Mouse (Mus musculus) hindbrain, embryonic 15.5 days (tissue): ENCODE data around the gene Cntnap2. TPM values are rescaled to one million over a fixed set of nuclear protein-coding genes. Genes with fewer than 3 reads are reported as not detected.
A peak's percentile ranks its signal among the peaks of the same experiment; 100 is the strongest.

Experiments used
- ATAC-seq: fragments of 200-750 bp; cut with Nextera tagmentation; 2 replicates; pipeline ENCODE4 v1.8.0; 2017; ENCODE audit warnings: low read depth, moderate number of reproducible peaks, moderate TSS enrichment; ENCODE audit not compliant: low FRiP score
- H3K27ac ChIP-seq: fragments of 300-500 bp; sonication (generic); replicated peaks from 2 replicates; pipeline ENCODE4 v1.5.1; 2015; ENCODE audit warnings: mild to moderate bottlenecking, inconsistent platforms
- H3K27me3 ChIP-seq: fragments of 300-500 bp; sonication (generic); 2 replicates; pipeline ENCODE4 v1.6.1; 2015; ENCODE audit warnings: control low read depth, inconsistent platforms
- H3K36me3 ChIP-seq: fragments of 300-500 bp; sonication (generic); 2 replicates; pipeline ENCODE4 v1.6.1; 2015; ENCODE audit warnings: control low read depth, inconsistent platforms
- H3K4me1 ChIP-seq: fragments of 300-500 bp; sonication (generic); replicated peaks from 2 replicates; pipeline ENCODE4 v1.6.1; 2015; ENCODE audit warnings: control low read depth, inconsistent platforms
- H3K4me2 ChIP-seq: fragments of 300-500 bp; sonication (generic); 2 replicates; pipeline ENCODE4 v1.6.1; 2015; ENCODE audit warnings: moderate library complexity, mild to moderate bottlenecking, inconsistent platforms
- H3K4me3 ChIP-seq: fragments of 300-500 bp; sonication (generic); 2 replicates; pipeline ENCODE4 v1.5.1; 2015; ENCODE audit warnings: mild to moderate bottlenecking, inconsistent platforms
- H3K9ac ChIP-seq: fragments of 300-500 bp; sonication (generic); 2 replicates; pipeline ENCODE4 v1.6.1; 2015; ENCODE audit warnings: inconsistent platforms
- H3K9me3 ChIP-seq: fragments of 300-500 bp; sonication (generic); 2 replicates; pipeline ENCODE4 v1.6.1; 2016; ENCODE audit warnings: control low read depth, inconsistent platforms
- WGBS: fragments of 180-500 bp; shearing (Covaris S2); methylation state at CpG from one replicate; pipeline ENCODE4 v1.1.7; 2015; 5-methylcytosine and 5-hydroxymethylcytosine counted together
- polyA plus RNA-seq: library from polyadenylated mRNA; unstranded; fragments of >200 nt; fragmentation: Nextera tagmentation; extraction: Ambion mirVana; gene quantifications from 2 replicates; pipeline ENCODE4 v1.2.1, GENCODE M21; 2015

Gene Cntnap2
- polyA plus RNA-seq, 1 experiment from 2014 or later: 56.5 TPM

GRCm38 (mm10) chr6:47256227-47256887, 2197.2 kb downstream of the Cntnap2 start:
- no peaks in the 10 kb centered on the region for H3K27me3 ChIP-seq
- WGBS: 79% methylated on average over 4 of the region's 4 CpGs
- no peak overlapping the region for H3K4me3 ChIP-seq
- H3K4me2 ChIP-seq: no peak overlapping the region
- H3K4me1 ChIP-seq: peaks cover 11% of the 10 kb centered on the region; the same call in 1 of the 2 replicates
- H3K9me3 ChIP-seq: no peaks in the 10 kb centered on the region
- H3K27ac ChIP-seq: no peak overlapping the region
- H3K9ac ChIP-seq: no peak overlapping the region
- ATAC-seq: no peak
- no peaks in the 10 kb centered on the region for H3K36me3 ChIP-seq

GRCm38 (mm10) chr6:47256918-47257506, 2197.9 kb downstream of the Cntnap2 start:
- Histone ChIP-seq H3K27ac (no peak overlapping the region), H3K9ac (no peak overlapping the region), H3K4me2 (no peak overlapping the region), H3K4me3 (no peak overlapping the region), H3K27me3 (no peaks in the 10 kb centered on the region), H3K9me3 (no peaks in the 10 kb centered on the region), H3K36me3 (no peaks in the 10 kb centered on the region), H3K4me1 (peaks cover 11% of the 10 kb centered on the region; the same call in 1 of the 2 replicates)
- WGBS: 56% methylated on average over 3 of the region's 3 CpGs
- no peak for ATAC-seq

DNA sequence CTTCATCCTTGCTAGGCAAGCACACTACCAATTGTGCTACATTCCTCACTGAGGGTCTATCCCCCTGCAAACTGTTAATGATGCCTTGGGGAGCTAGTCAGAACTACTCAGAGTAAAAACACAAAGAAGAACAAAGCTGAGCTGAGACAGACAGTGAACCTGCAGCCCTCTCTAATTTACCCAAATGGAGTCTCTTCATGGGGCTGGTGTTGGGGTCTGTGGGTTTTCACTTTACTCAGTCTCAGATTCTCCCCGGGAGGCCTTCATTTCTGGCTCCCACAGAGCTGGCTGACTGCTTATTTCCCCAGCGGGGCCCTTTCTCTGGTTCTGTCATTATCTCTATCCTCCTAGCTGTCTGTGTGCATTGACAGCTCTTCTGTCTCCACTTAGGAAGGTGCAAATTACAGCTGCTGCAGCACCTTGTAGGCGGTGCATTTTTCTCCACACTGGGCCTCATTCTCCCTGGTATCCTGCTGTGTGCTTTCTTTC, 2200.5 kb downstream of the Cntnap2 start:
- H3K4me2 ChIP-seq: no peak overlapping the region
- H3K4me3 ChIP-seq: no peak overlapping the region
- no peak overlapping the region for H3K9ac ChIP-seq
- no peaks in the 10 kb centered on the region for H3K27me3 ChIP-seq
- H3K9me3 ChIP-seq: no peaks in the 10 kb centered on the region
- H3K4me1 ChIP-seq: peaks cover 11% of the 10 kb centered on the region; the same call in 1 of the 2 replicates
- peak overlapping the region; percentile 60 for H3K27ac ChIP-seq
- H3K36me3 ChIP-seq: no peaks in the 10 kb centered on the region
- WGBS: 10% methylated on average over 3 of the region's 3 CpGs
- ATAC-seq: peak; percentile 79

DNA sequence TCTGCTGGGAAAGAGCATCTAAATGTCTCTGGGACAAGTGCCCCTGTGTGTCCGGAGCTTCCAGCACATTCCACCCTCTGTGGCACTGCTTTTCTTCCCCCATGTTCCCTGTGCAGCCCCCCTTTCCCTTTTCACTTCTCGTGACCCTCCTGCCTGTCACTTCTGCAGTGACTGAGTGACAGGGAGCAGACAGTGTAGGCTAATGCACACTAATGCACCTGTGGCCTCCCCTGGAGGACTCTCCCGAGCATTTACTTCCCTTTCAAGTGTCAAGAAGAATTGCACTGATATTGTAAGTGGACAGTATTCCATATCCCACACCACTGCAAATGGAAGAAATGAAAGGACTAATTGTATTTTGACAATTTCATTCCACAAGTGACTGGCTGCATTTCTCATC, 2208.1 kb downstream of the Cntnap2 start:
- H3K36me3 ChIP-seq: no peaks in the 10 kb centered on the region
- no peak overlapping the region for H3K9ac ChIP-seq
- H3K27ac ChIP-seq: no peak overlapping the region
- 42% methylated on average over 3 of the region's 3 CpGs for WGBS
- H3K4me2 ChIP-seq: no peak overlapping the region
- no peak overlapping the region for H3K4me3 ChIP-seq
- no peaks in the 10 kb centered on the region for H3K9me3 ChIP-seq
- no peaks in the 10 kb centered on the region for H3K27me3 ChIP-seq
- no peaks in the 10 kb centered on the region for H3K4me1 ChIP-seq
- no peak for ATAC-seq

GRCm38 (mm10) chr6:47269455-47269854, 2210.3 kb downstream of the Cntnap2 start:
- Histone ChIP-seq H3K4me3 (no peak overlapping the region), H3K4me2 (no peak overlapping the region), H3K27me3 (no peaks in the 10 kb centered on the region), H3K4me1 (peaks cover 9% of the 10 kb centered on the region), H3K36me3 (no peaks in the 10 kb centered on the region), H3K27ac (no peak overlapping the region), H3K9ac (no peak overlapping the region), H3K9me3 (no peaks in the 10 kb centered on the region)
- 89% methylated on average over 3 of the region's 3 CpGs for WGBS
- ATAC-seq: no peak

GRCm38 (mm10) chr6:47271576-47271975, 2212.4 kb downstream of the Cntnap2 start:
- ATAC-seq: no peak
- Histone ChIP-seq H3K9me3 (no peaks in the 10 kb centered on the region), H3K27ac (no peak overlapping the region), H3K4me2 (no peak overlapping the region), H3K4me3 (no peak overlapping the region), H3K27me3 (no peaks in the 10 kb centered on the region), H3K9ac (no peak overlapping the region), H3K4me1 (peaks cover 14% of the 10 kb centered on the region), H3K36me3 (no peaks in the 10 kb centered on the region)
- 92% methylated on average over 3 of the region's 3 CpGs for WGBS

- Histone ChIP-seq H3K4me1 (peaks cover 14% of the 10 kb centered on the region), H3K27me3 (no peaks in the 10 kb centered on the region), H3K9ac (no peak overlapping the region), H3K27ac (peak overlapping the region; percentile 65), H3K36me3 (no peaks in the 10 kb centered on the region), H3K4me2 (peak overlapping the region; percentile 20; the same call in 1 of the 2 replicates), H3K4me3 (no peak overlapping the region), H3K9me3 (no peaks in the 10 kb centered on the region)
- 0 out of 2 replicates have a peak, but pooled peaks have one; percentile 60 for ATAC-seq
- WGBS: 17% methylated on average over 8 of the region's 8 CpGs
Observed at GRCm38 (mm10) chr6:47272606-47273575, 2213.7 kb downstream of the Cntnap2 start.

DNA sequence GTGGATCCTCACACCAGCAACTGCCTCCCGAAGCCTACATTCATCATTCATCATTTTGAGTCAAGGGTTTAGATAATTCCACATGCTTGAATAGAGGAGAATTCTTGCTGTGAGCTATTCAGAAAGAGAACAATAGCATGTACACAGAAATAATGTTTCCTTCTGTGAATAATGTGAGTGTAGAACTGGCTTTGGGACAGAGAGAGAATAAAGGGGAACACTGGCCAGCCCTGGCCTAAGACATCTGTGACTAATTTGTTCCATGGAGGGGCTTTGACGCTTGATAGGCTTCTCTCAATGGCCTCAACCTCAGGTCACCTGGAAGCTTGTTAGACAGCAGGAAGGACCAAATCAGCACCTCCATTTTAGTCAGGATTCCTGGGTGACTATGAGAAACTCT, 2215.9 kb downstream of the Cntnap2 start:
- no peak overlapping the region for H3K9ac ChIP-seq
- no peaks in the 10 kb centered on the region for H3K27me3 ChIP-seq
- H3K9me3 ChIP-seq: no peaks in the 10 kb centered on the region
- no peaks in the 10 kb centered on the region for H3K36me3 ChIP-seq
- H3K27ac ChIP-seq: no peak overlapping the region
- H3K4me1 ChIP-seq: peaks cover 30% of the 10 kb centered on the region
- WGBS: 13% methylated on average over 2 of the region's 2 CpGs
- H3K4me3 ChIP-seq: no peak overlapping the region
- no peak for ATAC-seq
- no peak overlapping the region for H3K4me2 ChIP-seq

DNA sequence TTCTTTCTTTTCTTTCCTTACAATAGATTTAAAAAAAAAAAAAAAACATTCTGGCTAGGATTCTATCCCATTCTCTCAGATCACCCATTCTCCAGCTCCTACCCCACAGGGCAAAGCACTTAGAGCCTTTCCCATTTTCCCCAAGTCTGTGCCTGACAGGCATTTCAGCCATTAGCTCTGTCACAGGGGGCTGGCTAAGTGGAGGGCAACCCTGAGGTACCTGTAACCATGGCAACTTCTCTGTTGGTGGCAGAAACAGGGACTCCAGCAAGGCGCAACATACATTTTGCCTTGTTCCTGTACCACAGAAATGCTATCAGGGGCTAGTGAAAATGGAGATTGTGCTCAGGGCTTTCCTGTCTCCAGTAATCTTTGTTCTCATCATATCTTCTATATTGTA, 2220.0 kb downstream of the Cntnap2 start:
- H3K4me1 ChIP-seq: peaks cover 20% of the 10 kb centered on the region
- ATAC-seq: peak; percentile 79
- H3K9ac ChIP-seq: no peak overlapping the region
- no peaks in the 10 kb centered on the region for H3K36me3 ChIP-seq
- no peak overlapping the region for H3K4me2 ChIP-seq
- no peaks in the 10 kb centered on the region for H3K27me3 ChIP-seq
- no peak overlapping the region for H3K4me3 ChIP-seq
- H3K27ac ChIP-seq: peak overlapping the region; percentile 18
- no peaks in the 10 kb centered on the region for H3K9me3 ChIP-seq
- WGBS: 8% methylated on average over 1 of the region's 1 CpGs

- Histone ChIP-seq H3K9ac (no peak overlapping the region), H3K9me3 (no peaks in the 10 kb centered on the region), H3K36me3 (no peaks in the 10 kb centered on the region), H3K27ac (no peak overlapping the region), H3K4me2 (no peak overlapping the region), H3K4me3 (no peak overlapping the region), H3K4me1 (peaks cover 16% of the 10 kb centered on the region), H3K27me3 (no peaks in the 10 kb centered on the region)
- ATAC-seq: no peak
Observed at GRCm38 (mm10) chr6:47281584-47281983, 2222.4 kb downstream of the Cntnap2 start.

DNA sequence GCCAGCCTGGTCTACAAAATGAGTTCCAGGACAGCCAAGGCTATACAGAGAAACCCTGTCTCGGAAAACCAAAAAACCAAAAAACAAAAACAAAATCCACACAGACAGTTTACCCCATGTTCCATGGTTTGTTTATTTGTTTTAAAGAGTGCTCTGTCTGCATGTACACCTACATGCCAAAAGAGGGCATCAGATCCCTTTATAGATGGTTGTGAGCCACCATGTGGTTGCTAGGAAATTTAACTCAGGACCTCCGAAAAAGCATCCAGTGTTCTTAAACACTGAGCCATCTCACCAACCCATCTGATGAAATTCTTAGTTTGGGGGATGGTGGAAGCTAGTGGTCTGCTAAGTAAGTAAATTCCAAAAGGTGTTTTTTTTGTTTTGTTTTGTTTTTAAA, 2225.6 kb downstream of the Cntnap2 start:
- WGBS: 54% methylated on average over 2 of the region's 2 CpGs
- peaks cover 10% of the 10 kb centered on the region; the same call in 1 of the 2 replicates for H3K4me1 ChIP-seq
- no peak overlapping the region for H3K27ac ChIP-seq
- H3K9ac ChIP-seq: no peak overlapping the region
- H3K36me3 ChIP-seq: no peaks in the 10 kb centered on the region
- no peaks in the 10 kb centered on the region for H3K27me3 ChIP-seq
- no peaks in the 10 kb centered on the region for H3K9me3 ChIP-seq
- no peak overlapping the region for H3K4me2 ChIP-seq
- no peak overlapping the region for H3K4me3 ChIP-seq
- ATAC-seq: no peak

- H3K9ac ChIP-seq: no peak overlapping the region
- H3K4me2 ChIP-seq: no peak overlapping the region
- peaks cover 10% of the 10 kb centered on the region; the same call in 1 of the 2 replicates for H3K4me1 ChIP-seq
- no peaks in the 10 kb centered on the region for H3K9me3 ChIP-seq
- no peak overlapping the region for H3K4me3 ChIP-seq
- H3K27me3 ChIP-seq: no peaks in the 10 kb centered on the region
- H3K27ac ChIP-seq: no peak overlapping the region
- no peaks in the 10 kb centered on the region for H3K36me3 ChIP-seq
- 56% methylated on average over 1 of the region's 1 CpGs for WGBS
- ATAC-seq: no peak
Observed at GRCm38 (mm10) chr6:47285742-47286141, 2226.6 kb downstream of the Cntnap2 start.
